Mouse (Mus musculus): ENCODE results near the gene Ddias. TPM values are rescaled to one million over a fixed set of nuclear protein-coding genes. Genes with fewer than 3 reads are reported as not detected.
A peak's percentile ranks its signal among the peaks of the same experiment; 100 is the strongest.
"Not testable (repeated sequence)": the region's sequence is repeated elsewhere in the genome, so short reads cannot be mapped to it uniquely, and the experiment has no call there.

Ddias gene
- total RNA-seq (2021), result under 1 TPM; 0.21 to 0.89 TPM
- long read RNA-seq, experiment 1, result 0 reads
- long read RNA-seq, experiment 2, result 0 reads

DNA sequence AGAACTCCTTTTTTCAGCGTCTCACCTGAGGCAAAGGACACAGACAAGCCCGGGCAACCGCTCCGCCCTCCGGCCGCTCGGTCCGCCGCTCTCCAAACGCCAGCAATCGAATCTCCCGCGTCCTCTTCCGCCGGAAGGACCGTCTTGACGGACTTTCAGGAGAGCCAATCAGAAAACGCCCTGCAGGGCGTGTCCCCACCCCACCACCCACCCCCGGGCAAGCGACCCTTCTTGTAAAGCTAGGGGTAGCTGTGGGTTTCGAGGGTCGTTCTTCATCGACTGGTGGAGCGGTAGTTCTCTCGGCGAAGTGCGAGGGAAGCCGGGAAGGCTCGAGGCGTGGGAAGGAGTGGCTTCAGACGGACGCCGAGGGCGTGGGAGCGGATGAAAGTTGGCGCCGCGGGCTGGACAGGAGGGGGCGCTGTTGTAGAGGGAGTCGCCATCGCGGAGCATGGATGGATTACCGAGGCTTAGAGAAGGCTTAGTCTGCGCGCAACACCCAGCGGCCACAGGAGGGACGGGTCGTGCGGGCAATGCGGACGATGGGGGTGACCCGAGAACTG is at the start of gene Ddias, which contains the start of gene Prcp:
TSS of gene Ddias (minus strand) at position 132 of the 560 bp plus-strand sequence.
TSS of gene Prcp (plus strand) at position 355 of the 560 bp plus-strand sequence.
- DNase-seq, result peak; percentile 95 to 98

DNA sequence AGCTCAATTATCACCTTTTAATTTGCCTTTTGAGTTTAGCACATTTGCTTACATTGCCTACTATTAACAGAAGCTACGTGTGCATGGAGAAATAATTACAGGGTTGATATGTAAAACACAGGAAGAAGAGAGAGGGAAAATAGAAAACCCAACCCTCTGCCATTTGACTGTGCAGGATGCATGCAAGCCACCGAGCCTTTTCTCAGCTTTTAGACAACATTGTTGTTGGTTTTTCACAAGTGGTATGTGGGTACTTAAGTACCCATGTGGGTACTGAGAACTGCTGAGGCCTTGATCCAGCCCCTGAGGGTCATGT is 46.8 kb upstream of the Ddias start:
- no peak for DNase-seq

DNA sequence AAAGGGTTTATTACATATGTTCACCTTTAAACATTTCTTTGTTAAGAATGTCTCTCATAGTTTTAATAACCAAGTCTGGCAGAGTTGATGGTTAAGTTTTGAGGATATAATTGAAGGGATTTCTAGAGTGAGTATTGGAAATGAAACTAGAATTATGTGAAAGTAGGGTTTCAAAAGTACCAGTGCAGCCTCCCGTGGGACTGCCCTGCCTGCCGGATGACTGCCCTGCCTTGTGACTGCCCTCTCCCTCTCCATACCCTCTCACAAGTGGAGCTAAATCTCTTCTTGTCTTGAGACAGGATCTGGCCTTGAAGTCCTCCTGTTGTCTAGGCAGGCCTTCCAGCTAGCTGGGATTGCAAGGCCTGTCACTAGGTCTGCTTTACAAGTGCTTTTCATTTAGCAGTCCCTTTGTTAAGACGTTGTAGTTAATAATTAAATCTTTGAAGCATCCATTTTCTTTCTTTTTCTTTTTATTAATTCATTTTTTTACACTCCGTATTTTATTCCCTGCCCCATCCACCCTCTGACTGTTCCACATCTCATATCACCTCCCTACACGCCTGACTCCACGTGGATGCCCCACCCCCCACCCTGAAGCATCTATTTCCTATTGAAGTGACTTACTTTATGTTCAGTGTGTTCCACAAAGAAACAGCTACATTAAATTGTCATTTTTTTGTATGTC is 46.3 kb upstream of the Ddias start:
- no peak for DNase-seq

DNA sequence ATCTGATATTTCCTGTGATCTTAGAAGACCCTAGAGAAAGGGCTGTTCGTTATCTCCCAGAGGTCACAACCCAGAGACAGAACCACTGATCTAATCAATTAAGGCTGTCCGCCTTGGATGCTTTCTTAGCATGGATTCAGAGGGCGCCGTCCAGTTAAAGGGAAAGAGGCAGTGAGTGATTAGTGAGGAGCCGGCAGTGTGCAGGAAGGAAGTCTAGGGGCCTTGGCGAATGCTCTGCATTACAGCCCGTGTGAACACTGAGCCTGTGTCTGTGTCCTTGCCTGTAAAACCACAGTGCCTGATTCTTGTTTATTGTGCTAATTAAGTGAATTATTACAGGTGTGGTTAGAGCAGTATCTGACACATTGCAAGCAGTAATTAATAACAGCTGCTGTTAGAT is 30.2 kb upstream of the Ddias start:
- DNase-seq, result not testable (repeated sequence)

DNA sequence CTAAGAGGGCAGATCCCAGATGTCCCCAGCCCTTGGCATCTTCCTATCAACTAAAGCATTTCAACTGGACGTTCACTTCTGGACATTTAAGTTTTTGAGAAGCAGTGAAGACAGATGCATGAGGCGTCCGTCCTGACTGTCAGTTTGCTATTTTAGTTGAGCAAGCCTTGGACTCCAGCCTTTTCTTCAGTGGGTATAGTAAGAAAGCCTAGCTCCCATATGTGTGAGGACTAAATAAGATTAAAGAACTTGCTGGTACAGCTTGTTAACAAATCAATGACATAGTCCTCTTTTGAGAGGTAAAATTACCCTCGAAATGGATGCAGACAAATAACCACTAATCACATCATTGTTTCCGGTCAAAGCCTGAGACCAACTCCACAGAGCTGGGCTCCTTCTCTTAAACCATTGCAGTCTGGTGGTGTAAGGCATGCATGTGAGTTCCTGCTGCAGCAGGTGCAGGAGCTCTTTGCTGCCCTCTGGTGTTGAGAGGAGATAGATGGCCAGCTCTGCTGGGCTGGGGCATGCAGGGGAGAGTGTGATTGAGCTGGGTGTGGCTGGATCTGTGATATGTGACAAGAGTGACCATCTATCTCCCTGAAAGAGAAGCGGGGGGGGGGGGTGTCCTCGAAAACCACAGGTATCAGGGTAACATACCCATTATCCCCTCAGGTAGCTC is 29.5 kb upstream of the Ddias start:
- DNase-seq, result peak; percentile 73 to 79

DNA sequence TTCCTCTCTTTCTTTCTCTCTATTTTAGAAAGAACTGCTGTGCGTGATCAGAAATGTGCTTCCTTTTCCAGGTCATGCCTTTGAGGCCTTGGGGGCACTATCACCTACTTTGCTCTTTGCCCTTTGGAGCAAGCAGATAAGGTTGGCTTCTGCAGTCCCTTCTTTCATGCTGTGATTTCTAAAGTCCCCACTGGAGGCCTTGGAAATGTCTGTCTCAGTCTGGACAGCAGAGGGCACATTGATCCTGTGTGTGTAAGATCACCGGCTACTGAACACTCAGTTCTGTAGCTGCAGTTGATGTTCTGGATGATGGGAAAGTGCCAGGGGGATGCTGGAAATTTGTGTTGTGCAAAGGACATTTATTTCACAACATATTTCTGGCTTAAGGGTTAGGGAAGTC is 23.0 kb upstream of the Ddias start:
- DNase-seq, result peak in 1 of 2 experiments; percentile 28

DNA sequence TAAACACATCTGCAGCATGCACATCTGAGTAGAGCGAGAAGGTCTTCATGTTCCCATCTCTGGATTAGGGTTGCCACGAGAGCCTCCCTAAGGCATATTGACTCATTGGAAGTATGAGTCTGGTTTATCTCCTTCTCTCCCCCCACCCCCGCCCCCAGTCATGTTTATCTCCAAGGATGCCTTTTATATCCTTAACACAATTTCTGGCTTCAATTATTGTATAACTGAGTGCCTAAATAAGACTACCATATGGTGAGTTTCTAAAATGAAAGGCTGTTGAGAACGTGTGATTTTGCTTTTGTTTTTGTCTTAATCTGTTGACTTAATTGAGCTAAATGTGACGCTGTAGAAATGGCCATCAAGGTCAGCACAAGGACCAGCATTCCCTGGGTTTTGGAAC is 22.0 kb upstream of the Ddias start:
- no peak for DNase-seq

DNA sequence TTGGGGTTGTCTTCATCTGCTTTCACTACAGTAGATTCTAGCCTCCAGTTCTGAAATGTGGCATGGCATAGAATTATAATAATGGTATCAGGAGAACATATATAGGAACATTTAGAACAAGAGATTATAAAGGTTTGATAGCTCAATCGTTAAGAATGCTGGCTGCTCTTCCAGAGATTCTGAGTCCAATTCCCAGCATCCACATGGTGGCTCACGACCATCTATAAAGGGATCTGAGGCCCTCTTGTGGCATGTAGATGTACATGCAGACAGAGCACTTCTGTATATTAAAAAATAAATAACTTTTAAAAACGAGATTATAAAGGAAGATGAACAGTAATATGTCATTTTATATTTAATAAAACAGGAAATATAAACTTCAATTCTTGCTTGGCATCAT is 19.4 kb upstream of the Ddias start:
- no peak for DNase-seq

DNA sequence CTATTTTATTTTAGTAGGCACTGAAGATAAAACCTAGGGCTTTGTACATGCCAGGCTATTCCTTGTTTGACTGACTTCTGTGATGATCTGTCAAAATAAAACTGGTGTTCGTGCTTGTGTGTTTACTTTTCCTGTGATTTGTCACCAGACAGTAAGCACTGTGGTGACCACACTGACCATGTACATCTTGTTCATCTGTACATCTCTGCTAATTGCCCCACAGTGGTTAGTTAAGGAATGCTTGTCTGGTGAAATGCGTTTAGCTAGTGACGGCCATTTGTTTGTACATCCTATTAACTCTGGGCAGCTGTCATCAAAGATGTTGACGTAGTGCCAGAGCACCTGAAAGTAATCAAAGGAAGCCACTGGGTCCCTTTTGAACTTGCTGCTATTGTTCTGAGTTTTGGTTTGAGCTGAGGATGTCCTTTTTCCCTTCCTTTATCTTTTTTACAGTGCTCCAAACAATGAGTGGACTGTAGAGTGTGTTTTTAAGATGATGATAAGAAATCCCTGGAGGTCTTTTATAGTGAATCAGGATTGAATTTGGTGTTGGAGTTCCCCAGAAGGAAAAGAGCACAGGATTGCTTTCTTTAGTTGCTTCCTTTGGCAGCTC is 16.7 kb upstream of the Ddias start:
- DNase-seq, result peak in 1 of 2 experiments; percentile 28

DNA sequence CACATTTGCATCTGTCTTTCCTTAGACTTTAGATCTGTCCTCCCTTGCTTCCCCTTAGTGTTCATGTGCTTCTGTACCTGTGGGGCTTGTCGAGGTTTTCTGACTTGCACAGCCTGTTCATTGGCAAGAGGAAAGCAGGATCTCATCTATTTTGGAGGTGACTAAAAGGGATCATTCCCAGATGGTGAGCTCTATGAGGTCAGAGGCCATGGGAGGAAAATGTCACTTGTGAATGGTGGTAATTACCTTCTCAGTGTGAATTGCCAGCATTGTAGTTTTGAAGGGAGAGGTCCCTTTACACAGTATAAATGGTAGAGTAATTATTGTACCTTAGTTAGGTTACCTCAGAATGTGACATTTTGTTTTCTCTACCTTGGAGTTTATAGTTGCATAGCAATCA is 16.2 kb upstream of the Ddias start:
- DNase-seq, result no peak

DNA sequence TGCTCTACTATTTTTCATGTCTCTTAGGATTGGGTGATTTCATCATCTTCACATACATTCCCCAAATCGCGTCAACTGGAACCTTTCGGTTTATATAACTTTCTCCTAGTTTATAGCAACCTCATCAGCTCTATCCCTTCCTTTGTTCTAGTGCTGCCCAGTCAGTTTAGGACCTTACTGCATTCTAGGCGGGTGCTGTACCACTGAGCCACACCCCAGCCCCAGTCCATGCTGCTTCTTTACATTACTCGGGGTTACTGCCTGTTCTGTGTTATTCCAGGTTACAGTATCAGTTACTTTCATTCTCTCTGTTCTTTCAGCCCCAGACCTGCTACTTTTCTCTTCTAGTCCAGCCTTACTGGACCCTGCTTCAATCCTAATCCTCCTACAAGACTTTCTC is 13.2 kb upstream of the Ddias start:
- no peak for DNase-seq

DNA sequence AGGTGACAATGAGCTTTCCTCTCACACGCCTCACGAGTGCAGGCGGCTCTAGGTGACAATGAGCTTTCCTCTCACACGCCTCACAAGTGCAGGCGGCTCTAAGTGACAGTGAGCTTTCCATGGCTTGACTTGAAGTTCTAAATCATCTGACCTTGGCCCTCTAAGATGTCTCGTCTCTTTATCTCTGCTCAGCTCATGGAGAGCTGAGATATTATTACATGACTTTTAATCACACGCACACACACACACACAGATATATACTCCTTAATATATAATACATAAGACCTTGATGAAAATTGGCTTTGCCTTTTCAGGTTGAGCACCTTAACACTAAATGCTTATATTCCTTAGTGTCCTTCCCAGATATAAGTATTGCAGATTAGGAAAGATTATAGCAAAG is 12.8 kb upstream of the Ddias start:
- no peak for DNase-seq

DNA sequence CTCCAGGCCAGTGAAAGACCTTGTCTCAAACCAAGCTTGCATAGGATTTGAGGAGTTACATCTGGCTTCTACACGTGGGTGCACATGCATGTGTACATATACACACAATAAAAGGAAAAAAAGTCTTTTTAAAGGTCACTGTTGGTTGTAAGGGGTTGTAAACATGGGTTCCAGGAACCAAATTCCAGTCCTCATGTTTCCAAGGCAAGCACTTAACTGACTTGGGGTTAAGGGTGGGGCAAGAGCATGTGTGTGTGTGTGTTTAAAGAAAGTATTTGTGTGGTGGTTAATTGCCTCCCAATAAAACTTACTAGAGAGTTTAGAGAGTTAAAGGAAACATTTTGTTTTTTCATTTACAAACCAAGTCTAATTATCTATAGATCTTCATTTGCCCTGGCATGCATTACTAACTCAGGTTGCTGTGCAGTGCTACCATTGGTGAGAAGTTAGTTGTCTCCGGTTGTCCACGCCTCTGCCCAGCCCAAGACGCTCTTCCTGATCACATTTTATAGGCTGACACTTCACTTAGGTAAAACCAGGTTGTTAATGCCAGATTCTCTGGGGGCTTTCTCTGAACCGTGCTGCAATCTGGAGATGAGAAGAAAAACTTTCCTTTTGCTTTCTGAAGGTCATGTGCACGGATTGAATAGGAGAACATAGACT is 11.1 kb upstream of the Ddias start:
- DNase-seq, result no peak

DNA sequence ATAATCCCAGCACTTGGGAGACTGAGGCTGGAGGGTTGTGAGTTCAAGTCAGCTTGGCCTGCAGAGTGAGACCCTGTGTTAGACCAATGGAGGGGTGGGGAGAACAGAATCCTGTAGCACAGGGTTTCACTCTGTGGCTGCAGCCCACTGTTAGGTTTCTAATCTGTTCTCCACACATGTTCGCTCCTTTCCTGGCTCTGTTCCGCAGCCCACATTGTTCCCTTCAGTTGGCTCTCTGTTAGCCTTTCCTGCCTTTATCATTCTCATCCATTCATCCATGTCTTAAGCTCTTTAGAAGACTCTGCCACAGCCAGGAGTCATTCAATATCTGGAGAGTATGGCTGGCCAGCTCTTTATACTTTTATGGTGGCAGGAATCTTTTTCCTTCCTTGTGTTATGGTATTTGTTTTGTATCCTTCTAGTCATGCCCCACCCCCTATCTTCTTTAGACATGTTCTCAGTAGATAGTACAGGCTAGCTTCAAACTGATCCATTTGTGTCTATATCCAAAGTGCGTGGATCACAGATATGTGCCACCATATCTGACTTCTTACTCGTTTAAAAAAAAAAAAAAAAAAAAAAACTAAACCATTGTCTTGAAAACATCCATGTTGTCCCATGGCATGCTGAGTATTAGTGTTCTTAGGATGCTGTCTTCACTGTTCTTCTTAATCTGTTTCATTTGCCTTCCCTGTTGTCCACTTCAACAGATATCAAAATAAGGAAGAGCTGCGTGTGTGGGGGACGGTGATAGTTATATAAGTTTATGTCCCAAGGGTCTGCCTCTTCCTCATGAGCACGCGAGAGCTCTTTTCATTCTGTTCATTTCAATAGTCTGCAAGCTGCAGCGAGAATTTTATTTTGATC is 10.0 kb upstream of the Ddias start:
- DNase-seq, result no peak

DNA sequence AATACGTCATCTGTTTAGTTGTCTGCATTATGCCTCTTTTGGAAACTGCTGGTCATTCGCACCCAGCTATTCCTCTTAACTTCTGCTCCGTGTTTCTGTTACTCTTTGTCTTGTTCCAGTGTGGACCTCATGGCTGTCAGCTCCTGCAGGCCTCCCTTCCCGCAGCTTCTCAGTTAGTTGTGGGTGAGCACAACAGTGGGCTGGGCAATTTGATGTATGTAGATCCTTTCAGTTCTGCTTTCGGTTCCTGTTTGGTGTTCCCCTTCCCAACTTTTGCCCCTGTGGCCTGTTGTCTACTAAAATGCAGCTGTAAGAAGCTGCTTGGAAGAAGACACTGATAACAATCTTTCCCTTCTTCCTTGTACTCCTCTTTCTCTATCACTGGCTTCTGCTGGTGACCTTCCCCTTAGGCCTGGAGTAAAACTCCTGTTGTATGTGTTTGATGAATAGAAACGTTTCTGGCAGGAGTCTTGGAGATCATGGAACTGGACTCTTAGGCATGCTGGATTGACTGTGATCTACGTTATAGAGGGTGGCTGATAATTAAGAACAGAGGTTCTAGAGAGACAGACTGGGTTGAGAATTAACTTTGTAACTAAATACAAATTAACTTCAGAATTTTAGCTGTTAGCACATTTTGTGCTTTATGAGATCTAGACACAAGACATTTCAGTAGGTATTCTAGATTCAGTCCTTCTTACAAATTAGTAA is 4.7 kb upstream of the Ddias start:
- peak in 1 of 2 experiments; percentile 63 for DNase-seq

DNA sequence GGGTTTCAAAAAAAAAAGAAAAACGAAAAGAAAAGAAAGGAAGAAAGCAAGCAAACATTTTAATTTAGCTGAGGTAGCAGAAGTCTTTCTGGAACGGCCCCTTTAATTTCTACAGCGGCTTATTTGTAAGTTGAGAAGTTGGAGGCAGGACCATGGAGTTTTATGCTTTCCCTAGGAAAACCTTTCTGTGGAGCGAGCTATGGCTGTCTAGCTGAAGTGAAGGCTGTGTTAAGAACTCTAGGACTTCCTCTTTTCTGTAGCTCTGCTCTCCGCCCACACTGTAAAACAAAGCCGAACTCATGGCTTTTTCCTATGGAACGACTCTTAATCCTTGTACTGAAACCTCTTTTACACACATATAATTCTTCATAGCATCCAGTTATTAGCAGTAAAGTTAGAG is 2.5 kb upstream of the Ddias start:
- DNase-seq, result no peak

DNA sequence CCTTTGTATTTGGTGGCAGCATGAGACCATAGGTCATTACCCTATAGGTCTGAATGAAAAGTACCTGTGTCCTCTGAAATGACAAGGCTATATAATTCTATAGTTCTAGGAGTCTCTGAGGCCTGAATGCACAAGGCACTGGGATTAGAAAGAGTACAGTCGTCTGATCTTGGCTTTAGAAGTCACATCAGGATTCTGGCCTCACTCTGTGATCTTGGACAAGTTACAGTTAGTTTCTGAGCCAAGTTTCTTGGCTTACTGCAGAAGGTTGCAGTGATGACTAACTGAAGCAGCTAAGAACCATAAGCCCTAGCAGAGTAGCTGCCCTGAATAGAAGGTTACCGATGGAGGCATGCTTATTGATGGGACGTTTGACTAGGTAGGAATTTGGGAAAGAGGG is 2.0 kb upstream of the Ddias start:
- peak; percentile 66 to 67 for DNase-seq

DNA sequence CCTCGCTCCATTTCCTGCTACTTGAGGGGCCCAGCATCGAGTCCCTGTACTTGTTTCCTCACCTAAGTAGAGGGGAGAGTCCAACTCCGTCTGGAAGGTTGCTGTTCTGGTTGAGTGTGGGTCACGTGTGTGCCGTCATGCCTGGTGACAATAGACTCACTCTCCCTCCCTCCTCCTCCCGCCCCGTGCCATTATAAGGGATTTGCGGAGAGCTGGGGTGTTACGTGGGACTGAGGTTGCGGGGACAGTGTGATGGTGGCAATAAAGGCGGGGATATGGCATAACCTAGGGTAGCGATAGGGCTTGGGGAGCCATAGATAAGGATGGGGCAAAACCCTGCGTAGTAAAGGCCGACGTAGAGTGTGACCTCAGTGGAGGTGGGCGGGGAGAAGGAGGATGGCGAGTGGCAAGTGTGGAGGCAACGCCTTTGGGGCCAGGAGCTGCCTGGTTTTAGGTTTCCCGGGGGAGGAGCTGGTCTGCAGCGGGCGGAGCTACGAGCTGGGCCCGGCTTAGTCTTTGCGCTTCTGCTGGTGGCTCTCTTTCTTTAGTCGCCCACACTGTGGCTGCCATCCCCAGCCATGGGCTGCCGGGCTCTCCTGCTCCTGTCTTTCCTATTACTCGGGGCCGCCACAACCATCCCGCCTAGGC is 838 bp upstream of the Ddias start:
- peak; percentile 94 to 96 for DNase-seq

DNA sequence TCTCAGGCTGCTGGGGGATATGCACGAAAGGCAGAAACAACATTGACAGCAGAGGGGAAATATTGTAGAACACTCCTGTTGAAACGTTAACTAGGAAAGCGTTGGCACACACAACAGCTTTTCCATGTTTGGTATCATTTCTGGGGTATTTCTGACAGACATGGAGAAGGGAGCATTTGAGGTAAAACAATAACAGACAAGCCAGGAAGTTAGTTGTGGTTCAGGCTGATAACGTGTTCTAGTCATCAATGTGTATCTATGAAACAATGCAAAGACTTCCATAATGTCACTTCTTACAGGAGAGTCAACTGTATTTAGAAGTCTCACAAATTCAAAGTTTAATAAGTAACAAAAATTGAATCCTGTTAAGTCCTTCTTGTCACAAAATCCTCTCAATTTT is 2.5 kb downstream of the Ddias start:
- DNase-seq, result no peak

DNA sequence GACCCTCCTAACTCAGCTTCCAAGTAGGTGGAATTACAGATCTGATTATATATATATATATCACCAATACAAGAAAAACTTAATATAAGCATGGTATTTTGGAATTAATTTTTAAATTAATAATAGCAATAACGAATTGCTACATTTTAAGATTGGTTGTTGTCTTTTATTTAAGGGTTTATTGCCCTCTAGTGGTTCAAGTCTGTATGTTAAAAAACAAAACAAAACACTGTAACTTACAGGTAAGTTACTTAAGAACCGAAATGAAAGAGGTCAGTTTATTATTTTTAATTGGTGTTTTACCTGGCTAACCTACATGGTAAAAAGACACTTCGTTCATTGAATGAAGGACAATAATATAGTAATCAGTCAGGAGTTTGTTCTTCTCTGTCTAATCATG is 3.9 kb downstream of the Ddias start:
- DNase-seq, result no peak
